Mouse (Mus musculus) ovary, adult 18-20 months (tissue): ENCODE data around the gene Synpo2.

Experiments
- DNase-seq: peaks from one replicate; pipeline ENCODE4 v3.0.0; 2022; ENCODE audit warnings: low spot score, mixed read lengths

The Synpo2 gene

GRCm38 (mm10) chr3:123166450-123166849, 69.5 kb downstream of the Synpo2 start:
- DNase-seq: no peak

- DNase-seq: no peak
Measured at GRCm38 (mm10) chr3:123164183-123164582, 71.8 kb downstream of the Synpo2 start.

- DNase-seq: no peak
Measured at GRCm38 (mm10) chr3:123163192-123163523, 72.8 kb downstream of the Synpo2 start.

- no peak for DNase-seq
Measured at GRCm38 (mm10) chr3:123162289-123163191, 73.4 kb downstream of the Synpo2 start.

- no peak for DNase-seq
Measured at GRCm38 (mm10) chr3:123160792-123161191, 75.2 kb downstream of the Synpo2 start.

- peak; percentile 34 for DNase-seq
Measured at GRCm38 (mm10) chr3:123159139-123159824, 76.7 kb downstream of the Synpo2 start.

- DNase-seq: no peak
Measured at GRCm38 (mm10) chr3:123158579-123158978, 77.4 kb downstream of the Synpo2 start.

- DNase-seq: no peak
Measured at GRCm38 (mm10) chr3:123153337-123153736, 82.6 kb downstream of the Synpo2 start.

- DNase-seq: no peak
Measured at GRCm38 (mm10) chr3:123152911-123153310, 83.0 kb downstream of the Synpo2 start.

- no peak for DNase-seq
Measured at GRCm38 (mm10) chr3:123150523-123151135, 85.3 kb downstream of the Synpo2 start.

- no peak for DNase-seq
Measured at GRCm38 (mm10) chr3:123149380-123150162, 86.4 kb downstream of the Synpo2 start.

GRCm38 (mm10) chr3:123148641-123149040, 87.3 kb downstream of the Synpo2 start:
- DNase-seq: no peak

- no peak for DNase-seq
Measured at GRCm38 (mm10) chr3:123146557-123146956, 89.4 kb downstream of the Synpo2 start.

- no peak for DNase-seq
Measured at GRCm38 (mm10) chr3:123145942-123146341, 90.0 kb downstream of the Synpo2 start.

GRCm38 (mm10) chr3:123143412-123143811, 92.5 kb downstream of the Synpo2 start:
- DNase-seq: no peak

GRCm38 (mm10) chr3:123142298-123142697, 93.7 kb downstream of the Synpo2 start:
- DNase-seq: no peak

GRCm38 (mm10) chr3:123141069-123141468, 94.9 kb downstream of the Synpo2 start:
- DNase-seq: no peak

- DNase-seq: no peak
Measured at GRCm38 (mm10) chr3:123140134-123140533, 95.8 kb downstream of the Synpo2 start.

GRCm38 (mm10) chr3:123139619-123140018, 96.3 kb downstream of the Synpo2 start:
- no peak for DNase-seq

GRCm38 (mm10) chr3:123138274-123139003, 97.5 kb downstream of the Synpo2 start:
- peak; percentile 62 for DNase-seq

- no peak for DNase-seq
Measured at GRCm38 (mm10) chr3:123132101-123132500, 103.8 kb downstream of the Synpo2 start.
